Mouse (Mus musculus): ENCODE results near the gene Bloc1s1.

DNA sequence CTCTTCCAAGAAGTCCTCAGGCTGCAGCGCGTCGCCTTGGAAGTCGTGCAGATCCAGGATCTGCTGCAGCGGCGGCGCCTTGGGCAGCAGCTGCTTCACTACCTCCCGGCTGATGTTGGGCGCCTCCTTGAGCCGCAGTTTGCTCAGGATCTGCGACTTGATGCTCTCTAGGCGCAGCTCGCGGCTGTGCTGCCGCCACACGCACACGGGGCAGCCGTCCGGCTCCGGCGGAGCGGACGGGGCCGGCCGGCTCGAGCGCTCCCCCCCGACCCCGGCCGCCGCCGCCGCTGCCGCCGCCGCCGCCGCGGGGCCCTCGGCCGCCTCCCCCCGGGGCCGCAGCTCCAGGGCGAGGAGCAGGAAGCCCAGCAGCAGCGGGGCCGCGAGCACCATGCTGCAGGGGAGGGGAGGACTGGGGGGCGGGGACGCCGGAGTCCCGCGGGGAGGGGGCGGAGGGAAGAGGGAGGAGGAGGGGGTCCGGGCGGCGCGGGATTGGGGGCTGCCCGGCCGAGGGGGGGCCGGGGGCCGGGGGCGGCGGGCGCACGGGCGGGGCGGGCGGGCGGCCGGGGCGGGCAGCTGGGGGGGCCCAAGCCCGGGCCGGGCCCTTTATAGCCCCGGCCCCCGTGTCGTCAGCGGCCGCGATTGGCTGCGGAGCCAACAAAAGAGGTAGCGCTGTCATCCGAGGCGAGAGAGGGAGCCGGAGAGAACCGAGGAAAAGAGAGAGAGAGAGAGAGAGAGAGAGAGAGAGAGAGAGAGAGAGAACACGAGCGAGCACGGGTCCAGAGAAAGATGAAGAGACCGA lies 32.3 kb downstream of the Bloc1s1 start, which contains the start of gene Gdf11:
- no peak for TF ChIP-seq CTCF (IDR thresholded peaks at IDR 0.05)
- no peak for TF ChIP-seq POLR2A (IDR thresholded peaks at IDR 0.05; ENCODE audit: insufficient read depth, low read depth, low read length)
